Mouse (Mus musculus): ENCODE measurements around the gene Ilk.
"Not testable (repeated sequence)": the region's sequence is repeated elsewhere in the genome, so short reads cannot be mapped to it uniquely, and the experiment has no call there.

Gene Ilk

DNA sequence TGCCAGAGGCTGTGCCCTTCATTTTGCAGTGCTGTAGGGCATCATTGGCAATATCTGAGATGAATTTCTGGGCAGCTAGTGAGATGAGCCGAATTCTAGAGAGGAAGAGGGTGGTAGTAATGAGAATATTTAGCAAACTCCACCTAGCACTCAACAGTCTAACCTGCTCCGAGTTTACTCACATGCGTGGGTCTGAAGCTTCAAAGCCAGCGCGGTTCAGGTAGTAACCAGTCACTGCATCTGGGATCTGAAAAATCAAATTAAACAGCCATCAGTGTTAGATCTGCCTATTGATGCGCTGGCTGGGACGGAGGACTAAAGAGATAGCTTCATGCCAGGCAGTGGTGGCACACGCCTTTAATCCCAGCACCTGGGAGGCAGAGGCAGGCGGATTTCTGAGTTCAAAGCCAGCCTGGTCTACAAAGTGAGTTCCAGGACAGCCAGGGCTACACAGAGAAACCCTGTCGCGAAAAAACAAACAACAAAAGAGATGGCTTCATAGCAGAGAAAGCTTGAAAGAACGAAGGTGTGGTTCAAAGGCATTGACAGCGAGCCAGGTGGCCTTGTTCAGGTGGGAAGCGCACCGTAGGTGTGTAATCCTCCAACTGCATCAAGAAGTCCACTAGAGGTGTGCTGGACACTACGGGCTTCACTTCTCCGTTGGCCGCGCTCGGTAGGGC lies 7.0 kb downstream of the Ilk start:
- not testable (repeated sequence) for DNase-seq (ENCODE audit: low spot score in 2 of 2)

DNA sequence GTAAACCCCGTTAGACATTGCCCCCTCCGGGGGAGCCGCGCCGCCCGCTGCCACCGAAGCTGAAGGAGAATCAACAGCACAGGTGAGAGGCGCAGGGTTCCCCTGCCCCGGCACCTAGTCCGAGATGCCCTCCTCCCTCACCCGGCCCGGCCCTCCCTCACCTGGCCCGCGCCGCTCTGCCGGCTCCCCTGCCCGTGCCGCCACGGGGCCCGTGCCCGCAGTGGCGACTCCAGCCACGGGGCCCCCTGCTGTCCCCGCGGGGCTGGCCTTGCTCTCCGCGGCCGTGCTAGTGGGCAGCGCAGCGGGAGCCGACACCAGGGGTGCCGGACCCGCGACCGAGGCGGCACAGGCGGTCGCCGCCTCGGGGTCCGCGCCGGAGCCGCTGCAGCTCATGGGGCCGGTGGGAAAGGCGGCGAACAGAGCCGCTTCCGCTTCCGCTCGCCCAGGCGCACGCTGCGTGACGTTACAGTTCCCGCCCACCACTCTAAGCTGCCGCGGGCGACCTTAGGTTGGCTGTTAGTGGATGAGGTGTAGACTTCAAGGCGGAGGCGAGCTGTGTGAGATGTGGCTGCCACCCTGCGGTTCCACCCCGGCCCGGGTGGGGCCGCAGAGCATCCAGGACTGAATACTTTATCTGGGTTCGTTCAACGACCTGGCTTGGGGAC lies 7.7 kb downstream of the Ilk start, which contains the start of gene Taf10:
Gene Taf10, minus strand, starts transcription at position 436 of the 665 bp plus-strand sequence.
- peak; percentile 69 to 88 for DNase-seq (ENCODE audit: low spot score in 2 of 2)

DNA sequence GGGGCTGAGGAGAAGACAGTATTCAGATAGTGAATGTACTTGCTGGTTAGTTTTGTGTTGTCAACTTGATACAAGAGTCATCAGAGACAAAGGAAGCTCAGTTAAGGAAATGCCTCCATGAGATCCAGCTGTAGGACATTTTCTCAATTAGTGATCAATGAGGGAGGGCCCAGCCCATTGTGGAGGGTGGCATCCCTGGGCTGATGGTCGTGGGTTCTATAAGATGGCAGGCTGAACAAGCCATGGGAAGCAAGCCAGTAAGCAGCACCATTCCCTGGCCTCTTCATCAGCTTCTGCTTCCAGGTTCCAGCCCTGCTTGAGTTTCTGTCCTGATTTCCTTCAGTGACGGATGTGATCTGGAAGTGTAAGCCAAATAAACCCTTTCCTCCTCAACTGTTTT lies 11.4 kb downstream of the Ilk start:
- DNase-seq (ENCODE audit: low spot score in 2 of 2): no peak

DNA sequence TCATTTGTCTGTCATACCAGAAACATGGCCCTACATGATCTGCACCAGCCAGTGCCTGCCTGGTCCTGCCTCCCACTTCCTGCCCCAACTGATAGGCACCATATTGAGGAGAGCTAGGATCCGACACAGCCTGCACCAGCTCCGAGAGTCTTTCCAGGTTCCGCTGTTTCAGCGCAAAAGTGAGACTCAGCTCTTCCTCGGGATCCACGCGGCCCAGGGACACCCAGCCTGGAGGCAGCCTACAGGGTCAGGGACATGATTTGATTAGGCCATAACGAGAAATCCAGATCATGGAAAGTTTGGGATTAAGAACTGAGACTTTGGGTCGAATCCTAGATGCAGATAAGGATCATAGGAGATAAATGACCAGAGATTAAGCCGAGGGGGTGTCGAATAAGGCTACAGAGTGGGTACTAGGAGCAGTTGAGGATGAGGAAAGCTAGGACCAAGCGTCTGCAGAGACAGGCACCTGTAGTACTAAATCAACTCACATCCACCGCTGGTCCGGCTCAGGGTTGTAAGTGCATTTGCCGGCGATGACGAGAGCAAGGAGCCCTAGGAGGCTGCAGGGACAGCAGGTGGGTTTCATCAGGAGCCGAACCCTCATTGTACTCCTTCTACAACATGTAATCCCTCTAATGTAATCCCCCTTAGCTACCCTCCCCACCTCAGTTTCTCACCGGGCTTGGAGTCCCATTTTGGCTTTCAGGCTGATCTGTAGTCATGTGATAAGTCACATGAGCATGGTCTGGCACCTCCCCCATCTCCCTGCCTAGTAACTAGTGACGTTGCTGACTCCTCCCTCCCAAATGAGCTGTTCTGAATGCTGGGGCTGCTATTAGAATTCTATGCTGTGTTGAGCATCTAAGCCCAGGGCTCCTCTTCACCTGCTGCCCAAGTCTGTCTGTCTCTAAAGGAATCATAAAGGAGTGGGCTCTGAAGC lies 15.4 kb downstream of the Ilk start, which contains the start of gene Tpp1:
Gene Tpp1, minus strand, starts transcription at position 745 of the 943 bp plus-strand sequence.
- peak; percentile 94 to 98 for DNase-seq (ENCODE audit: low spot score in 2 of 2)

DNA sequence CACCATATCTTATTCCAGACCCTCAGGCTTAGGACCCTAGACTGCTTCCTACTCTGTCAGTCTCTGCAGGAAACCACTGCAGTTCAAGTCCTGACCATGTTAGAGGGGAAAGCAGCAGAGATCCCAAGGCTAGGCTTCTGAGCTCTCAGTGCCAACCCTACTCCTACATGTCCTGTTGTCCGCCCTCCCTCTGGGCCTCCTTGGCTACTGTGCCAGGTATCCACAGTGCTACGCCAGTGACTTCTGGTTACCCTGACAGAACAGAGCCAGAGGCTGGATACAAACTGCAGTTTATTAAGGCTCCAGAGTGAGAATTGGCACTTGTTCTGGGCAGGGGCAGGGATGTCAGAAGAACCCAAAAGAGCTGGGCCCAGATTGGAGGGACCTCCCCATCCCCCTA lies 16.3 kb downstream of the Ilk start:
- DNase-seq (ENCODE audit: low spot score in 2 of 2): no peak

DNA sequence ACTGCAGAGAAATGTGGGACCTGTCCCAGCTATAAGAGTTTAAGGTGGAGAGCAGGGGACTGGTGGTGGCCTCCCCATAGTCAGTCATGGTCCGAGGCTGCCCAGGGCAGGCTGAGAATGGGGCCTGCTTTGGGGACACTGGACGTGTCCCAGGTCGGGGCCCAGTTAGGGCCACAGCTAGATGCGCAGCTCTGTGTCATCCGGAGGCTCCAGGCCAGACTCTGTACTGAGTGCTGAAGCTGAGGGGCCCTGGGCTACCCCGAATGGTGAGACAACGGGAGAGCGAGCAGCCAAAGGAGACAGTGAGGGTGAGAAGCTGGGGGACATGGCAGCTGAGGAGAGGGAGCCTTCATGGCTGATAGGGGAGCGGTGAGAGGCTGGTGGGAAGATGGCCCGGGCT lies 16.9 kb downstream of the Ilk start:
- DNase-seq (ENCODE audit: low spot score in 2 of 2): no peak

DNA sequence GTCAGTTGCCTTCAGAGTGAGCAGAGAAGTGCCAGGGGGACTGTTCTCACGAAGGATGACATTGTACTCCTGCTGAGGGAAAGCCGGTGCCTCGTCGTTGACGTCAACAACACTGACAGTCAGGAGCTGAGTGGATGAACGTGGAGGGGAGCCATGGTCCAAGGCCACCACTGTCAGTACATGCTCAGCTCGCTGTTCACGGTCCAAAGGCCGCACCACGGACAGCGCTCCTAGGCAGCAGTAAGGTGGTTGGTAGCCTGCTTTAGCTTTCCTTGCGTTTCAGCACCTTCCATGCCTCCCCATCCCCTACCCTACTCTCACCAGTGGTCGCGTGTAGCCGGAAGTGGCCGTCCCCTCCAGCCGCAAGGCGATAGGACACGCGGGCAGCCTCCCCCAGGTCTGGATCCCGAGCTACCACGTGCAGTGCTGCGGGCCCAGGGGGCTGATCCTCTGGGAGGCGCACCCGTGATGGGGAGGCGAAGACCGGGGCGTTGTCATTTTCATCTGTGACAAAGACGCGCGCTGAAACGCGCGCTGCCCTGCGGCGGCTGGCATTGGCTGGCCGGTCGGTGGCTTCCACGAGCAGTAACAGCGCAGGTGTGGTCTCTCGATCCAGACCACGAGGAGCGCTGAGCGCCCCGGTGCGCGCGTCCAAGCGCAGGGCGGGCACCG lies 25.6 kb downstream of the Ilk start:
- no peak for DNase-seq (ENCODE audit: low spot score in 2 of 2)

DNA sequence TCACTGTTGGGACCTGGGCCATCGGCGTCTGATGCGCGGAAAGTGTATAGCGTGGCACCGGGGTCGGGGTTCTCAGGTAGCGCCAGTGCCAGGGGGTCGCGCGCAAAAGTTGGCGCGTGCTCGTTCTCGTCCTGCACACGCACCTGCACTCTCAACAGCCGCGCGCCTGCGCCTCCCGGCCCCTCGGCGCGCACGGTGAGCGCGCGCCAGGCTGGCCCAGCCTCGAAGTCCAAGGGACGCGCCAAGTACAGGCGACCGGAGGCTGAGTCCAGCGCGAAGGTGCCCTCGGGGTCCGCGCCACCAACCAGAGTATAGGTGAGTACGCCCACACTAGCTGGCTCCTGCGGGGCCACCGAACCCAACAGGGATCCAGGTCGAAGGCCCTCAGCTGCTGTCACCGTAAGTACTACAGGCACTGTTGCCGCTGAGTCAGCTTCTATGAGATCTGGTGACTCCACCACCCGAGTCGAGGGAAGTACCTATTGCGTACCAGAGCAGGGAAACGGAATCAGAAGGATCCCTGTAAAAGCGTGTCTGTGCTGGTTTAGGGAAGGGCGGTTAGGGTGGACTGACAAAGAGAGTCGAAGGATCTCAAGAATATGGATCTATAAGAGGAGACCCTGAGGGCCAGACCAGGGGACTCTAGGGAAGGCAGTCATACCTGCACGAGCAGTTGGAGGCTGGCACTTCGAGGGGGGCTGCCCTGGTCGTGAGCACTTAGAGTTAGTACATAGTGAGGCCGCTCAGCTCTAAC lies 26.3 kb downstream of the Ilk start:
- DNase-seq (ENCODE audit: low spot score in 2 of 2): no peak

DNA sequence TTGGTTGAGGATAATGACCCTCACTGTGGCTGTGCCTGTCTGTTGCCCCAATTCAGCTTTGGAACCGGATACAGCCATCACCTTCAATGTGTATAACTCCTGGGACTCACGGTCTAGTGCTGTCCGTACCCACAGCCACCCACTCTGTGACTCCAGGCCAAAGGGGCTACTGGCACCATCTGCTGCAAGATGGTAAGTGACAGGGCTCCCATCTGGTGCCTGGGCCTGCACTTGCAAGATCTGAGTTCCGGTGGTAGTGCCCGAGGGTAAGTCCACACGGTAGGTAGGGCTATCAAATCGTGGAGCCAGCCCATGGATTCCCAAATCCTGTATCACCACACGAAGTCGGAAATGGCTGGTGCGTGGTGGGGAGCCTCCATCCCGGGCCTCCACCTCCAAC lies 27.9 kb downstream of the Ilk start:
- DNase-seq (ENCODE audit: low spot score in 2 of 2): no peak

DNA sequence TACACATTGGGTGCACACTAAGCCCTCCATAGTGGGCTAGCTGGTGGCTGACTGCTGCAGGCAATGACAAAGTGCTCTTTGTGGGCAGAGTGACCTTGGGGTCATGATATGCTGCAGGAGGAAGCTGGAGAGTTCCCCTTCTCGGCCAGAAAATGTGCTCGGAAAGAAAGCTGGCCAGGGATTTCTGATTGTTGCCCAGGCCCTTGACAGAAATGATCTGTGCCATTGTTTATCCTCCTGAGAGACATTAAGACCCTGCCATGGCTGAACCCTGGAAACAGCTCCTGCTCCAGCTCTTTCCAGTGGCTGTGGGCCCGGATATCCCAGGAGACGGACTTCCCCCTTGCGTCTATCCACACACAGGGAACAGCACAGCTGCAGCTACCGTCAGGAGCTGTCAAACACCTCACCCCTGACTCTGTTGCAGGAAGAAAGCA lies 31.4 kb downstream of the Ilk start:
- no peak for DNase-seq (ENCODE audit: low spot score in 2 of 2)

DNA sequence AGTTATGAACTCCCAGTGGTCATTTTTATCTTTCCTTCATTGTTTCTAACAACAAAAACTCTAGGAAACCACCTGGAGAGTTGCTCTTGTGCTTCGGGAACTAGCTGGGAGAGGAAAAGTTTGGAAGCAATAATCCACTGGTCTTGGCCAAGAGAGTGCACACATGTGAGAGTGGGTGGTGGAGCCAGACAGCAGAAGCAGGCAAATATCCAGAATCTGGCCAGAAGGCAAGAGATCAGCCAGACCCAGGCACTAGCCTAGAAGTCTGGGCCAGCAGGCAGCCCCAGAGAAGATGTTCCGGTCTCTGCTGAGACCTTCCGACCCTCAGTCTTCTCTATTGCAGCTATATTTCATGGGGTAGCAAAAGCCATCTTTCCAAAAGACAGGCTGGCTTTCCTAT lies 33.6 kb downstream of the Ilk start:
- no peak for DNase-seq (ENCODE audit: low spot score in 2 of 2)

DNA sequence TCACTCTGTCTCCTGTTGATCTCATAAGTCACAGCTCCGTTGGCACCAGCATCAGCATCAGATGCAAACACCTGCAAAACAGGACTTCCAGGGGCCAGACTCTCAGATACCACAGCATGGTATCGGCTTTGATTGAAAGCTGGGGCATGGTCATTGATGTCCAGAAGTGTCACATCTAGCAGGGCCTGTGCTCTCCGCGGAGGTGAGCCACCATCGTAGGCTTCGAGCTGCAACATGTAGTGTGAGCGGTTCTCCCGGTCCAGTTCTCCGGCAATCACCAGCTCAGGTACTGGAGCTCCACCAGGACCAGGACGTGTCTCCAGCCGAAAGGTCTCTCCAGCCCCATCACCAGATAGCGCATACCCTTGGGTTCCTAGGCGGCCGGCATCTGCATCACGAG lies 35.9 kb downstream of the Ilk start:
- DNase-seq (ENCODE audit: low spot score in 2 of 2): no peak

DNA sequence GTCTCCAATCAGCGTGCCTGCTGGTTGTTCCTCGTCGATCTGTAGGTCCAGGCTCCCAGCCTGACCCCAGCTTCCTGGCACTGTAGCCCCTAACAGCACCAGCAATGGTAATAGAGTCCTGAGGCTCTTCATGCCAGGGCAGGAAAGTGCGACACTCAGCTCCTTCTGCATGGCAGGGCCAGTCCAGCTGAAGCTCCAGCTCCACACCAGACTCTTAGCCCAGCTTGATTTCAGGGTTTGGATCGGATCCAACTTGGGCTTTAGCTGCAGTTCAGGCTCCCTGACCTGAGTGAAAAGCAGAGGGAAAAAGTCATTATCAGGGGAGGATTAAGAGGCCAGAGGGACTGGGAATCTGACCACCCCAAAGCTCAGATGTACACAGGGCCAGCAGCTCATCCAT lies 36.6 kb downstream of the Ilk start:
- DNase-seq (ENCODE audit: low spot score in 2 of 2): no peak

DNA sequence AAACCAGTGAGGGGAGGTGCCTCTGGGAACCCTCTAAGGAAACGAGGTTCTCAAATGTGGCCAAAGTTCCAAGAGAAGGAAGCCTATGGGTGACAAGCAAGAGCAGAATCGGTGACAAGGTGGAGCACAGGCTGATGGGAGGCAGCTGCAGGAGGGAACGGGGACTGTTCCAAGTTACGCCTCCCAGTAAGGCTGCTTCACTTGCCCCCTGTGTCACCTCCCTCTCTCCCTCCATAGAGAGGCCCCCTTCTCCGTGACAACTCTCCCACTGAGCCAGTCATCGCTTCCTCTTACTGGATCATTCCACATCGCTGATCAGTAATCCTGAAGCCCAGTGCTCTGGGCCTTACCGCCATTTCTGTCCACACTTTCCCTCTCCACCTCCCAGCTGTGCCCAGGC lies 38.3 kb downstream of the Ilk start:
- DNase-seq (ENCODE audit: low spot score in 2 of 2): no peak

DNA sequence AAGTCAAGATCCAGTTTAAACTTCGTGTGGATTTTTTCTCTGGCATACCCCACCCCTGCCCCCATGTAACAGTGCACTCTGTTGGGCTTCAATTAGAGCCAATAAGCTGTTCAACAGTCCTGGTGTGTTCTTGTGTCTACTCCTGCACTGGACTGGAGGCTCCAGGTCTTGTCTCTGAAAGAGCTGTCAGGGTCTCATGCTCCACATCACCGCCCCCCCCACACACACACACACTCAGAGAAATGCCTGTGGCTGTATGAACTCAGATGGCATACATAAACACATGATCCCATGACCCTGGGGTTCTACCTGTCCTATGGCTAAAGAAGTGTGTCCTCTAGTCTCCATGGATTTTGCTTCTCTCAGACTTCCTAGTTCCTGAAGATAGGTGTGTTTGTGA lies 39.6 kb downstream of the Ilk start:
- DNase-seq (ENCODE audit: low spot score in 2 of 2): no peak

DNA sequence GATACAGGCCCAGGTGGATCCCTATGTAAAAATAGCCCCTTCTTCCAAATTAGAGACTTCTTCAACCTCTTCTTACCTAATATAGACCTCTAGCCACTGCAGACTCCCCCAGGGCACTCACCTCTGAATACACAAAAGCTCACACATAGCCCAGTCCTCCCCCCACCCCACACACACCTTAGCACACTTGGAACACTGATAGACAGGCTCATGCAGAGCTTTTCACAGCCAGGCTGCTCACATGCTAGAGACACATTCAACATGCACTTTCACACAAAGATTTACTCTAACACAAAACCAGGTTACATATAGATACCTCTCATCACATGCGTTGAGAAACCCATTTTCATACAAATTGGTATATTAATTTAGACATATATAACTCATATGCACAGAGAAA lies 40.9 kb downstream of the Ilk start:
- DNase-seq (ENCODE audit: low spot score in 2 of 2): no peak

DNA sequence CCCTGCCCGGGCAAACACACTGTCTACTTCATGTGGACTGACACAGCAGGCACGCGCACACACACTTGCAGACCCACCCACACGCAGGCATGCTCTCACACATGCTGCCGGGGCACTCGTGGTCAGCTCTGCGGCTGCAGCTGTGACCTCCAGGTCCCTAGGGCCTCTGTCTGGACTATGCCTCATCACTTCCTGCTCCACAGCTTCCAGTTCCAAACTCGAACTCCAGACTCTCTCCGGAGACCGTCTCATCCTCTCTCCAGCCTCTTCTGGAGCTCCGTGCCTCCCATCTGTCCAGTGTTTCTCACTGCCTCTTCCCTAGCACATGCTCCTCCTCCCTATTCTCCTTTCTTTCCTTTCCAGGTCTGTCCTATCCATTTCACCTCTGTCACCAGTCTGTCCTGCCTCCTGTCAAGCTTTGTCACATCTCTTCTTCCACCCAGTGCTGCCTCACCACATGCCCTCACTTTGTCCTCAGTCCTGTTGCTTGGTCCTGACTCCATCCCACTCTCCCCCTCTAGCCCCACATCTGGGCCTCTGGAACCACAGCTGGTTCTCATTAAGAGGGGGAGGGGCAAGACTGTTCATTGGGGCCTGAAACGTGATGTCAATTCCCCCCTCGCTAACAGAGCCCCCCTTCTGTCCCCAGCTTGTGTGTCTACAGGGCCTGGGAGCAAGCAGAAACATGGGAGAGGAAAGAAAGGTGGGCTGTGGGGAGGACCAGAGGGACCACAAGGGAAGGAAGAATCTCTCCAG lies 41.6 kb downstream of the Ilk start:
- no peak for DNase-seq (ENCODE audit: low spot score in 2 of 2)

DNA sequence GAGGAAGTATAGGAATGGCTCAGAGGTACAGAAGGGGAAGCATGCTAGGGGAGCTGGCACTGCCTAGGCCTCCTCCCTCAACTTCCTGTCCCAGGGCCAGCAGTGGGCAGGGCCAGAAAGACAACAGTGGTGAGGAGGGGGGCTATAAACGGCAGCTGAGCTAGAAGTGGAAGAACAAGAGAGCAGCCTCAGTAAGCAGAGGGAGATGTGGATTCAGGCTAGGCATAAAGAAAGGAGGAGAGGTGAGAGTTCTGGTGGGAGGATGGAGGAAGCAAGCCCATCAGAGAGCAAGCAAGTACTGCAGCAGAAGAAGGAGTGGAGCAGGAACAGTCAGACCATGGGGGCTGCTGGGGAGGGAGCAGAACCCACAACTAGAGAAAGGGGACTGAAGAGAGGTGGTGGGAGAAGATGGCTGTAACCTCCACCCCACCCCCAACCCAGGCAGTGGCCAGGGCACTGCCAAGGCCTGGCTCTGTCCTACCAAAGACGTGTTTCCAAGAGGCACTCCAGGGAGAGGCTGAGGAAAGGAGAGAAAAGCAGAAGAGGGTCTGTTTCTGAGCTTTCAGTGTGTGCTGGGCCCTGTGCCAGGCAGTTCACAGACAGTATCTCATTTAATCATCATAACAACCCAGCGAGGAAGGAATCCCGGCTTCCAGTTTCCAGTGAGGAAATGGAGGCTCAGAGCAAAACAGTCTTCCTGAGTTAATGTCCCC lies 42.3 kb downstream of the Ilk start:
- DNase-seq (ENCODE audit: low spot score in 2 of 2): no peak

DNA sequence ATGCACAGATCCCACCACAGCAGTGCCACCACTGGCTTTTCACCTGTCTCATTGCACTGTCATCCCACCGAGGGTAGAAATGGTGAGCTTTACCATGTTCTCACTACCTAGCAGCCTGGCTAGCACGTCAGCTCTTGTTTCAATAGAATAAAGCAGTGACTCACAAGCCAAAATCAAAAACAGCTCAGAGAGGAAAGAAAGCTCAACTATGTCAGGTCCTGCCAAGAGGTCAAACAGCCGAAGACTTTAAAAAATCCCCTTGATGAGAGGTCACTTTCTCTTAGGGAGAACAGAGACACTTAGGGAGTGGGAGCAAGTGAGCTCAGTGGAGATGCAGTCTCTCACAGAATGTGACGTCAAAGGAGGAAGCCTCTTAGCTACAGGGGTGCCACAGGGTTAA lies 47.5 kb downstream of the Ilk start:
- no peak for DNase-seq (ENCODE audit: low spot score in 2 of 2)

DNA sequence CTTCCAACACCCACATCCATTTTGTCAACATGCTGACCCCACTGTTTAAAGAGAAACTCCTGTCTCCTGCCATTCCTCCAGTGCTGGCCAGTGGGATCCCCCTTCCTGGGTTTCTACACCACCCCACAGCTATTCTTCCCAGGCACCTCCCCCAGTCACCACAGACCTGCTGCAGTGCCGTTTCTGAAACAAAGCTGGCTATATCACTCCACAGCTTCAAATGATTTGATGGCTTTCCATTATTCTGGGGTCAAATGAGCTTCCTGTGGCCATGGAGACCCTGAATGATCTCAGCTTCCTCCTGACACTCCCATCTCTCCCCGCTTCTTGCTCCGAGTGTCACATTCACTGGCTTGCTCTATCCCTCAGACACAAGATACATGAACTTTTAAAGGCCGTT lies 48.2 kb downstream of the Ilk start:
- DNase-seq (ENCODE audit: low spot score in 2 of 2): no peak
